Mouse (Mus musculus): Measurements from ENCODE around the gene Zbtb11.
"Not testable (repeated sequence)": the region's sequence is repeated elsewhere in the genome, so short reads cannot be mapped to it uniquely, and the experiment has no call there.

The Zbtb11 gene

GRCm38 (mm10) chr16:55973431-55974255 is at the start of gene Zbtb11:
Zbtb11 (plus strand) TSS chr16:55973883.
- peak; percentile 100 for DNase-seq (ENCODE audit: low read depth)

- no peak for DNase-seq (ENCODE audit: low read depth)
Observed at GRCm38 (mm10) chr16:55924010-55924409, 49.7 kb upstream of the Zbtb11 start.

GRCm38 (mm10) chr16:55933681-55934343 is 39.9 kb upstream of the Zbtb11 start:
- peak; percentile 70 for DNase-seq (ENCODE audit: low read depth)

GRCm38 (mm10) chr16:55934453-55935037 is 39.1 kb upstream of the Zbtb11 start, which contains the start of gene Cep97:
Cep97 (minus strand) TSS chr16:55934855.
- peak; percentile 94 for DNase-seq (ENCODE audit: low read depth)

GRCm38 (mm10) chr16:55938761-55939160 is 34.9 kb upstream of the Zbtb11 start:
- no peak for DNase-seq (ENCODE audit: low read depth)

GRCm38 (mm10) chr16:55939703-55940102 is 34.0 kb upstream of the Zbtb11 start:
- DNase-seq (ENCODE audit: low read depth), result no peak

GRCm38 (mm10) chr16:55940781-55941180 is 32.9 kb upstream of the Zbtb11 start:
- no peak for DNase-seq (ENCODE audit: low read depth)

- DNase-seq (ENCODE audit: low read depth), result no peak
Observed at GRCm38 (mm10) chr16:55947266-55947665, 26.4 kb upstream of the Zbtb11 start.

GRCm38 (mm10) chr16:55947876-55948410 is 25.7 kb upstream of the Zbtb11 start:
- peak; percentile 83 for DNase-seq (ENCODE audit: low read depth)

- peak; percentile 96 for DNase-seq (ENCODE audit: low read depth)
Observed at GRCm38 (mm10) chr16:55948963-55949362, 24.7 kb upstream of the Zbtb11 start.

GRCm38 (mm10) chr16:55950462-55950861 is 23.2 kb upstream of the Zbtb11 start:
- peak; percentile 40 for DNase-seq (ENCODE audit: low read depth)

GRCm38 (mm10) chr16:55950946-55951678 is 22.6 kb upstream of the Zbtb11 start:
- peak; percentile 97 for DNase-seq (ENCODE audit: low read depth)

GRCm38 (mm10) chr16:55951679-55952327 is 21.9 kb upstream of the Zbtb11 start:
- DNase-seq (ENCODE audit: low read depth), result peak; percentile 42

GRCm38 (mm10) chr16:55952771-55953170 is 20.9 kb upstream of the Zbtb11 start:
- DNase-seq (ENCODE audit: low read depth), result no peak

- DNase-seq (ENCODE audit: low read depth), result not testable (repeated sequence)
Observed at GRCm38 (mm10) chr16:55954196-55954595, 19.5 kb upstream of the Zbtb11 start.

GRCm38 (mm10) chr16:55963068-55963467 is 10.6 kb upstream of the Zbtb11 start:
- not testable (repeated sequence) for DNase-seq (ENCODE audit: low read depth)

GRCm38 (mm10) chr16:55964126-55964949 is 9.3 kb upstream of the Zbtb11 start:
- peak; percentile 61 for DNase-seq (ENCODE audit: low read depth)

GRCm38 (mm10) chr16:55966212-55966871 is 7.3 kb upstream of the Zbtb11 start, which contains the start of gene Rpl24:
Rpl24 (plus strand) TSS chr16:55966275.
- DNase-seq (ENCODE audit: low read depth), result peak; percentile 93

- no peak for DNase-seq (ENCODE audit: low read depth)
Observed at GRCm38 (mm10) chr16:55967221-55967620, 6.5 kb upstream of the Zbtb11 start.

- DNase-seq (ENCODE audit: low read depth), result peak; percentile 68
Observed at GRCm38 (mm10) chr16:55969147-55969546, 4.5 kb upstream of the Zbtb11 start.
